Mouse (Mus musculus) thymus, postnatal 10 days (tissue): ENCODE data around the gene Olfr474.
"Not testable (repeated sequence)": the region's sequence is repeated elsewhere in the genome, so short reads cannot be mapped to it uniquely, and the experiment has no call there.

Experiments used
- DNase-seq, 2 experiments: peaks; one replicate each; pipeline ENCODE4 v3.0.0; 2021; ENCODE audit warnings: low spot score in 2 of 2

The Olfr474 gene

DNA sequence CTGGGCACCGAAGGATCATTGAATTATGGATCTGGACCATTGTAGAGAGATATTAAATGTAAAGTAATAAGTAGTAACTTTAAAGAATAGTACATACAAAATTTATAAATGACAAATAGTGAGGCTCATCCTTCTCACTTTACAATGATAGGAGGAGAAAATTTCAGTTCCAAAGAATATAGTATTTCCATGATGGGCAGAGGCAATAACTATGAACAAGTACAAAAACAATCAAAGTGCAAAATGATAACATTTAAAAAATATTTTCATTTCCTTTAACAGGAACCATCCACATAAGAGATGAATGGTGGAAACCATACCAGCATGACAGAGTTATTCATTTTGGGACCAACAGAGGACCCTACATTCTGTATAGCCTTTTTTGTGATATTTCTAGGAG is at the start of gene Olfr474:
TSS of gene Olfr474 (plus strand) at position 301 of the 400 bp plus-strand sequence.
- DNase-seq, result no peak

DNA sequence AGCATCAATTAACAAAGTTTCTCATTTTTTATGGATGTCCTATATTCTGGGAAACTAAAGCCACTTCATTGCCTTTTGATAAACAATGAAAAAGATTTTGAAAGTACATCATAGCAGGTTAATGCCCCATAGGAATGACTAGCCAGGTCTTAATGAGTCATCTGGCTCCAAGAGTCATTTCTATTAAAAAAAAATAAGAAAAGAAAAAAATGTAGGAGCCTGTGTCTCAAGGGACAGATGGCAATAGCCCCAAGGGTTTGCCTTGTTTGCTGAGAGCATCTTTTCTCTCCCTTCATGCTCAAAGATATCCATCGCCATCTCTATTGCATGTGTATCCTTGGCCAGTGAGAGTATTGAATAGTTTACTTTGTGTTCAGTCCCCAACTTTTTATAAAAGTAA is 24.3 kb upstream of the Olfr474 start, which contains the start of gene Olfr473:
TSS of gene Olfr473 (plus strand) at position 301 of the 400 bp plus-strand sequence.
- no peak for DNase-seq

DNA sequence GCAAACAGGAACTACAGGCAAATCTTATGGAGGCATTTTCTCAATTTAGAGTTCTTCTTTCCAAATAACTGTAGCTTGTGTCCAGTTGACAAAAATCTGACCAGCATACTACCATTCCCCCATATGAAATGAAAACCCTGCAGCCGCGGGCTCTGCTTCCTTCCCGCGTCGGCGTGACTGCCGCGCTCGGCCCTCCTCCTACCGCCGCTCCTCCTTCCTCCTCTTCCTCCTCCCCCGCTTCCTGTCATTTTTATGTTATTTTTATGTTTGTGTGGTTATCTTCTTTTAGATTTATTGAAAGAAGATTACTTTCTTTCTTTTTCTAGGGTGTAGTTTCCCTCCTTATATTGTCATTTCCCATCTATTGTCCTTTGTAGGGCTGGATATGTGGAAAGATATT is 1.9 kb upstream of the Olfr474 start:
- DNase-seq, result not testable (repeated sequence)

DNA sequence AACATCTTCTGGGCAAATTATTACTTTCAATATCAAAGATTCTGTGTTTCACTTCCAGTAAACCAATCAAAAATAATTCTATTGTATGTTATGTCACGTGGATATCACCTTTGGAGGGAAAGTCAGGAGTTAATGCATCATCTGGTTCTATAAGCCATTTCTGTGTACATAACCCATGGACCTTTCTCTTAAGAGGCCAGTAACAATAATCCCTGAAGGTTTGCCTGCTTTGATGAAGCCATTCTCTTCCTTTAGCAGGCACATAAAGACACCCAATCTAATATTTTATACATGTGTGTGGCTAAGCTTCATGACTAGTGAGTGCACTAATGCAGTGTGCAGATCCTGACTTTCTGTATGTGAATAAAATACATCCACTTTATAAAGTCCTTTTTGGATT is 10.1 kb downstream of the Olfr474 start, which contains the start of gene Olfr476:
TSS of gene Olfr476 (plus strand) at position 301 of the 400 bp plus-strand sequence.
- no peak for DNase-seq

DNA sequence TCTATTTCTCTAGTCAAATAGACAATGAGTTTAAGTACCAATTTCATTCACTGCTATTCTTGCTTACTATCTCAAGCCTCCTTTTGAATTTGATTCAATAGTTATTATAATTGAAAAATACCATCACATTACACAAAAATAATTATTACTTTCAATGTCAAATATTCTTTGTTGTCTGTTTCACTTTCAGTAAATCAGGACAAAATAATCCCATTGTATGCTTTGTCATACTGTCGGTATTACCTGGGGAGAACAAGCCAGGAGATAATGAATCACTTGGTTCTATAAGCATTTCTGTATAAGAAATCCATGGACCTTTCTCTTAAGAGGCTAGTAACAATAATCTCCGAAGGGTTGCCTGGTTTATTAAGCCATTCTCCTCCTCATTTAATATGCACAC is 31.9 kb downstream of the Olfr474 start, which contains the start of gene Olfr477:
TSS of gene Olfr477 (plus strand) at position 301 of the 400 bp plus-strand sequence.
- no peak for DNase-seq
